Mouse (Mus musculus) heart, embryonic 12.5 days (tissue): ENCODE measurements around the gene Arsg. TPM values are rescaled to one million over a fixed set of nuclear protein-coding genes. Genes with fewer than 3 reads are reported as not detected.
A peak's percentile ranks its signal among the peaks of the same experiment; 100 is the strongest.

Source experiments
- ATAC-seq: fragments of 200-750 bp; cut with Nextera tagmentation; 2 replicates; pipeline ENCODE4 v1.8.0; 2017; ENCODE audit warnings: moderate TSS enrichment, moderate library complexity; ENCODE audit not compliant: insufficient number of reproducible peaks, low FRiP score
- H3K27ac ChIP-seq: fragments of 300-500 bp; sonication (generic); 2 replicates; pipeline ENCODE4 v1.5.1; 2016; ENCODE audit warnings: mild to moderate bottlenecking, moderate library complexity; ENCODE audit not compliant: poor library complexity, severe bottlenecking
- H3K27me3 ChIP-seq: fragments of 300-500 bp; sonication (generic); replicated peaks from 2 replicates; pipeline ENCODE4 v1.6.1; 2016; ENCODE audit warnings: mild to moderate bottlenecking, moderate library complexity
- H3K36me3 ChIP-seq: fragments of 300-500 bp; sonication (generic); 2 replicates; pipeline ENCODE4 v1.6.1; 2016; ENCODE audit warnings: mild to moderate bottlenecking, moderate library complexity
- H3K4me1 ChIP-seq: fragments of 300-500 bp; sonication (generic); replicated peaks from 2 replicates; pipeline ENCODE4 v1.6.1; 2016; ENCODE audit warnings: mild to moderate bottlenecking
- H3K4me2 ChIP-seq: fragments of 300-500 bp; sonication (generic); 2 replicates; pipeline ENCODE4 v1.6.1; 2016; ENCODE audit warnings: mild to moderate bottlenecking, moderate library complexity
- H3K4me3 ChIP-seq: fragments of 300-500 bp; sonication (generic); 2 replicates; pipeline ENCODE4 v1.5.1; 2016; ENCODE audit warnings: mild to moderate bottlenecking
- H3K9ac ChIP-seq: fragments of 300-500 bp; sonication (generic); 2 replicates; pipeline ENCODE4 v1.6.1; 2016; ENCODE audit warnings: mild to moderate bottlenecking, moderate library complexity
- H3K9me3 ChIP-seq: fragments of 300-500 bp; sonication (generic); replicated peaks from 2 replicates; pipeline ENCODE4 v1.6.1; 2016; ENCODE audit warnings: mild to moderate bottlenecking, moderate library complexity
- WGBS: fragments of 180-500 bp; shearing (Covaris S2); methylation state at CpG from one replicate; pipeline ENCODE4 v1.1.7; 2016; 5-methylcytosine and 5-hydroxymethylcytosine counted together
- polyA plus RNA-seq: library from polyadenylated mRNA; unstranded; fragments of >200 nt; fragmentation: Nextera tagmentation; extraction: Ambion mirVana; gene quantifications from 2 replicates; pipeline ENCODE4 v1.2.1, GENCODE M21; 2016

Gene Arsg
- polyA plus RNA-seq, 1 experiment from 2014 or later = 5.7 TPM

DNA sequence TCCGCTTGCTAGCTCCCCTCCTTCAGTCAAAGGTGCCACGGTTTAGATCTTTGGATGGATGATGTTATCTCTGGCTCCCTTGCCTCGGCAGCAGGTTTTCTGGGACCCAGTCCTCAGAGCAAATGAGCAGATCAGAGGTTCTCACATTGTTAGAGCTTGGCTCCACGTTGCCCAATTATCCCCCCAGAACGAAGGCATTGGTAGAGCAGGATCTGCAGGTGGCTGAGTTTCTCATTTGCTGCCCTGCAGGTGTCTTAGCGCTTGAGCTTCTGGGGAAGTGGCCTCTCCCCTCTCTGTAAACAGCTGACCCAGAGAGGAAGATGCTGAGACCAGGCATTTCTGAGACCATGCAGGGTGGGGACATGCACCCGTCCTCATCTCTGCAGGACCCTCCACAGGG is 47.8 kb downstream of the Arsg start:
- Histone ChIP-seq H3K9ac (no peak overlapping the region), H3K4me2 (no peak overlapping the region)
- 26% methylated on average over 7 of the region's 7 CpGs for WGBS

DNA sequence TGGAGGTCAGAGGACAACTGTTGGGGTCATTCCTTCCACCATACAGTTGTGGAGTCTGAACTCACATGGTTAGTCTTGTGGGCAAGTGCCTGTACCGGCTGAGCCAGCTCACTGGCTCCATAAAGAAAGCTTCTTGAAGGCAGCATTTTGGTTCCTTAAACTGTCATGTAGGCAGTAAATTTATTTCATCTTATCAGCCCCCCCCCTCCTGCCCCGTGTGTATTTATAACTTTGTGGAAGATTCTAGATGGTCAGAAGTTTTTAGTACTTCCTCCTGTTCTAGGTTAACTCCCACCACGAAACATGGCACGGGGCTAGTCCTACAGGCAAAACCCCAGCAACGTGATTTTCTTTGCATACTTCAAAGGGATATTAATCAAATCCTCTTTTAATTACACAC is 51.7 kb downstream of the Arsg start:
- no peaks in the 10 kb centered on the region for H3K9me3 ChIP-seq
- no peaks in the 10 kb centered on the region for H3K27me3 ChIP-seq
- no peak overlapping the region for H3K27ac ChIP-seq
- H3K4me3 ChIP-seq = no peak overlapping the region
- H3K4me2 ChIP-seq = no peak overlapping the region
- no peaks in the 10 kb centered on the region for H3K4me1 ChIP-seq
- no peak overlapping the region for H3K9ac ChIP-seq
- H3K36me3 ChIP-seq = no peaks in the 10 kb centered on the region
- WGBS = 80% methylated on average over 5 of the region's 5 CpGs
- ATAC-seq = no peak

More for the DNA sequence above, 47.8 kb downstream of the Arsg start:
- no peak overlapping the region for H3K27ac ChIP-seq
- 0 out of 2 replicates have a peak, but pooled peaks cover 3% of the 10 kb centered on the region for H3K27me3 ChIP-seq
- no peaks in the 10 kb centered on the region for H3K36me3 ChIP-seq
- no peaks in the 10 kb centered on the region for H3K9me3 ChIP-seq
- no peak for ATAC-seq
- no peak overlapping the region for H3K4me3 ChIP-seq
- H3K4me1 ChIP-seq = no peaks in the 10 kb centered on the region

DNA sequence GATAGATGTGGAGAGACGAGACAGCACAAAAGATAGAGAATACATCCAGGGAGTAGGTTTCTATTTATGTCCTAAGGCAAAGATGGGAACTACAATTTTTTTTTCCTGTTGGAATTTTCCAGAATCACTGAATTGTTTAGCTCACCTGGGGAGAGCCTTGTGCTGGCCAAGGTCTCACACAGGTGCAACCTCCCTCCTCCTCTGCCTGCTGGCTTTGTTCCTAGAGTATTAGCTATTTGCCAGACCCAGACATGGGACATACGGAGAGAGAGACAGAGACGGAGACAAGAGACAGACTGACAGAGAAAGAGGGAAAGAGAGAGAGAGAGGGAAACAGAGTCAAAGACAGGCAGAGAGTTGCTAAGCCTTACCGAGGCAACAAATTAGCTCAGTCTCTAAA is 52.4 kb downstream of the Arsg start:
- H3K4me2 ChIP-seq = no peak overlapping the region
- no peak overlapping the region for H3K27ac ChIP-seq
- no peaks in the 10 kb centered on the region for H3K9me3 ChIP-seq
- no peak overlapping the region for H3K9ac ChIP-seq
- no peaks in the 10 kb centered on the region for H3K27me3 ChIP-seq
- 80% methylated on average over 4 of the region's 4 CpGs for whole genome bisulfite sequencing
- H3K4me1 ChIP-seq = no peaks in the 10 kb centered on the region
- no peak overlapping the region for H3K4me3 ChIP-seq
- no peaks in the 10 kb centered on the region for H3K36me3 ChIP-seq
- ATAC-seq = no peak

DNA sequence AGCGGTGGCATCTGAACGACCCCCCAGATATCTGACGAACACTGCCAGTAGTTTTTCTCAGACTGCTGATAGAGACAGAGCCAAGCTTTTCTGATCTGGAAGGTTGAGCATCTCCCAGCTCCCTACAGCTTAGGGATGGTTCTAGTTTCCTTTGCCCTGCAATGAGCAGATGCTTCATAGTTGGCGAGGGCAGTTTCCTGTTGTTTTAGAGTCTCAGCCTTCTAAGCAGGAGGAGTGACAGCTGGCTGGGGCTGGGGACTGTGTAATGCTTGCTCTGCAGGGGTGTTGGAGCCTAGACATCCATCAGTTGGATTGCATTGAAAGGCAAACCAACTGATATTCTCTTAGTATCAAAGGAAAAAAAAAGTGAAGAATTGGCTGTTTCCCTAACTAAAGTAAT is 56.9 kb downstream of the Arsg start:
- H3K4me2 ChIP-seq = no peak overlapping the region
- H3K9me3 ChIP-seq = no peaks in the 10 kb centered on the region
- H3K9ac ChIP-seq = no peak overlapping the region
- WGBS = 67% methylated on average over 4 of the region's 4 CpGs
- ATAC-seq = no peak
- H3K36me3 ChIP-seq = no peaks in the 10 kb centered on the region
- no peaks in the 10 kb centered on the region; the same call in 1 of the 2 replicates for H3K27me3 ChIP-seq
- no peaks in the 10 kb centered on the region for H3K4me1 ChIP-seq
- no peak overlapping the region for H3K4me3 ChIP-seq
- no peak overlapping the region for H3K27ac ChIP-seq

DNA sequence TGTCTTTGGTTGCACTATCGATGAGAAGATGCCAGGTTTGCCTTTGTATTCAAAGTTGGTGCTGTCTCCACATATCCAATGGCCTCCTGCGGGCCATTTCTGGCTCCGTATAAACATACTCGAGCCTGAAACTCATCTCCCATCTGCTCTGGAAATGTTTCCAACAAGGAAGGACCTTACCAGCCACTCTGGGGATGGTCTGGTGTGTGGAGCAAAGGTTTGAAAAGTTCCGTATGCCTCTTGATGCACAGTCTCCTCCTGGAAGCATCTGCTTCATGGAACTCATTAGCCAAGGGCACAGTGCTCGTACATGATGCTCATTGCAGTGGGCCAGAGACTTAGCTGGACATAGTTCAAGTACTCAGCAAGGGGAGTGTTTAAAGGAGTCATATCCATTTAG is 62.8 kb downstream of the Arsg start:
- H3K4me1 ChIP-seq = peaks cover 7% of the 10 kb centered on the region

DNA sequence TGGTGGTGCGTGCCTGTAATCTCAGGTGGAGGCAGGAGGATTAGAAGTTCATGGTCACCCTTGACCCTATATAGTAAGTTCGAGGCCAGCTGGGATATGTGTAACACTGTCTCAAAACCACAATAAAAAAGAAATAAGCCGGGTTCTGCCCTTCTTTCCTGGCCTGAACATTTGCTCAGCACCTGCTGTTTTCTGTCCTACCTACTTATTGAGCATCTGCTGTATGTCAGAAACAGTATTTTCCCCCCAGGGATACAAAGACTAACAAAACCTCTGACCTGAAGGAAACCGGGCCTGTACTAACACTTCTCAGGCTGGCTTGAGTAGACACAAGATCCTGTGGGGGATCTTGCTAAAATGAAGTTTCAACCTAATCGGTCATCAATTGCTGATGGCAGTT is 63.8 kb downstream of the Arsg start:
- WGBS = 77% methylated on average over 5 of the region's 5 CpGs
- Histone ChIP-seq H3K4me2 (no peak overlapping the region), H3K27me3 (peaks cover 3% of the 10 kb centered on the region; the same call in 1 of the 2 replicates), H3K4me3 (no peak overlapping the region), H3K9ac (no peak overlapping the region), H3K27ac (no peak overlapping the region), H3K36me3 (no peaks in the 10 kb centered on the region), H3K9me3 (no peaks in the 10 kb centered on the region), H3K4me1 (peaks cover 7% of the 10 kb centered on the region)
- no peak for ATAC-seq

More for the DNA sequence above, 62.8 kb downstream of the Arsg start:
- Histone ChIP-seq H3K36me3 (no peaks in the 10 kb centered on the region), H3K4me3 (no peak overlapping the region), H3K27me3 (no peaks in the 10 kb centered on the region; the same call in 1 of the 2 replicates), H3K9ac (no peak overlapping the region), H3K27ac (no peak overlapping the region), H3K4me2 (no peak overlapping the region), H3K9me3 (no peaks in the 10 kb centered on the region)
- WGBS = 91% methylated on average over 6 of the region's 6 CpGs
- no peak for ATAC-seq

DNA sequence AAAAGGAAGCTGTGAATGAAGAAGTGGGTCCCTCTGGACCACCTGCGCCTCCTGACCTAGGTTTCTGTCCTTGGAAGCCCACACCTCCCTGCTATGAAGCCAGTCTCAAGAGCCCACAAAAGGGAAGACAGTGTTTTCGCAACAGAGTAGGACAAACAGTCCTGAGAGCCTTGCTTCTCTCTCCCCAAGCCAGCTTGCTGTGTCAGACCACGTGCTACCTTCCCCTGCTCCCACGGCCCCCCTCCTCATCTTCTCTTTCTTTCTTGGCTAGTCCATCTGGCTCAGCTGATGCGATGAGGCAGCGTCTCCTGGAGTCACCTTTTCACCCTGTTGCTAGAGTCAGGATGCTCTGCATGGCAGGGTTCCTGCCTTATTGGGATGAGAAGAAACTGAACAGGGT is 66.1 kb downstream of the Arsg start:
- 61% methylated on average over 6 of the region's 6 CpGs for WGBS
- ATAC-seq = no peak

DNA sequence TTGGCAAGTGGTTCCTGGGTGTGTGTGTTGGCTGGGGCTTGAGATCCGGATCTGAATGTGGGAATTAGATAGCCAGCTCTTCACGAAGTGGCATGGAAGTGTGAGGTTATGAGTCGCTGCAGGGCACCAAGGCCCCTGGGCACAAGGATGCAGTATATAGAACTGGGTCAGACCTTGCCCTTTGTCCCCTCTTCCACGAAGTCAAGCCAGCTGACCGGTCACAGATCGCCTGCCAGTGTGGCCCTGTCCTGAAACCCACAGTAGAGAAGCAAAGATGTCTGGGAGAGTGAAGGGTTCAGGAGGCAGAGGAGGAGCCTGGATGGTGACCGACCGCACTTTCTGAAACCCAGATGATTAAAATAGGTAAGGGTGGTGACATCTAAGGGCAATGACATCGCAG is 70.3 kb downstream of the Arsg start:
- H3K4me1 ChIP-seq = peaks cover 35% of the 10 kb centered on the region
- ATAC-seq = no peak
- H3K4me3 ChIP-seq = no peak overlapping the region
- 0 out of 2 replicates have a peak, but pooled peaks cover 3% of the 10 kb centered on the region for H3K27me3 ChIP-seq
- H3K9ac ChIP-seq = no peak overlapping the region
- 67% methylated on average over 9 of the region's 9 CpGs for WGBS
- H3K9me3 ChIP-seq = no peaks in the 10 kb centered on the region
- H3K27ac ChIP-seq = no peak overlapping the region
- no peaks in the 10 kb centered on the region for H3K36me3 ChIP-seq
- H3K4me2 ChIP-seq = no peak overlapping the region

More for the DNA sequence above, 66.1 kb downstream of the Arsg start:
- H3K4me2 ChIP-seq = no peak overlapping the region
- H3K27ac ChIP-seq = no peak overlapping the region
- H3K4me1 ChIP-seq = peaks cover 7% of the 10 kb centered on the region
- no peaks in the 10 kb centered on the region for H3K9me3 ChIP-seq
- no peak overlapping the region for H3K4me3 ChIP-seq
- H3K27me3 ChIP-seq = peaks cover 3% of the 10 kb centered on the region; the same call in 1 of the 2 replicates
- no peak overlapping the region for H3K9ac ChIP-seq
- no peaks in the 10 kb centered on the region for H3K36me3 ChIP-seq

DNA sequence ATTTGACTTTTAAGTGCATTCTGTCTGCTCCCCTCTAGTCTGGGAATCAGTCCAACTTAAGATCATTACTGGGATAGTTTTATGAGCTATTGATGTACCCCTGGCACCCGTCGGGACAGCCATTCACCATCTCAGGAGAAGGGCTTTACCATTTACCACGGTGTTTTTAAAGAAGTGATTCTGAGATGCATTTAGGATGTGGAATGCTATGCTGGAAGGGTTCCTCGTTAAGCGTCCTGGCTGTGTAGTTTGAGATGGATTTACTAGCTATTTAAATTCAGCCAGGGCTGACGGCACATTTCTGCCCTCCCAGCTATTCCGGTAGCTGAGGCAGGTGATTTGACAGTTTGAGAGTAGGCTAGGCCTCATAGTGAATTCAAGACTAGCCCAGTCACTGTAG is 71.3 kb downstream of the Arsg start:
- Histone ChIP-seq H3K4me1 (peaks cover 32% of the 10 kb centered on the region), H3K4me3 (no peak overlapping the region), H3K9me3 (no peaks in the 10 kb centered on the region), H3K4me2 (no peak overlapping the region), H3K9ac (no peak overlapping the region), H3K27me3 (0 out of 2 replicates have a peak, but pooled peaks cover 3% of the 10 kb centered on the region), H3K36me3 (no peaks in the 10 kb centered on the region), H3K27ac (no peak overlapping the region)
- ATAC-seq = no peak
- 84% methylated on average over 7 of the region's 7 CpGs for WGBS

DNA sequence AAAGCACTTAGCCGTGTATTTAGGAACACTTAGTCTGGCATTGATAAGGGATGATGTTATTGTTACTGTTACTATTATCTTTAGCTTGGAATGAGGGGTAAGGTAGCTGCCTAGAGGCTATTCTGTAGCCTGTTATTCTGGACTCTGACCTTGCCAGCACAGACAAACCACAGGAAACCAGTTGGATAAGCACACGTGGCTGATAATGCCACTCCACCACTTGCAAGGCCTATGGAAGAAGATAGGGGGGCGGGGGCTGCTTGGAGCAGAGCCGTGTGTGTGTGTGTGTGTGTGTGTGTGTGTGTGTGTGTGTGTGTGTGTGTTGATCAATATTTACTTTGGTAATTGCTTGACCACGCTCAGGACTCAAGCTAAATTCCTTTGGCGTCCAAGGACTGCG is 72.1 kb downstream of the Arsg start:
- WGBS = 10% methylated on average over 7 of the region's 7 CpGs
- 0 out of 2 replicates have a peak, but pooled peaks have one; percentile 65 for ATAC-seq
- Histone ChIP-seq H3K9me3 (no peaks in the 10 kb centered on the region), H3K4me1 (peaks cover 34% of the 10 kb centered on the region), H3K27me3 (0 out of 2 replicates have a peak, but pooled peaks cover 3% of the 10 kb centered on the region), H3K4me3 (no peak overlapping the region), H3K27ac (peak overlapping the region; percentile 12; the same call in 1 of the 2 replicates), H3K4me2 (peak overlapping the region; percentile 33), H3K36me3 (no peaks in the 10 kb centered on the region), H3K9ac (no peak overlapping the region)

DNA sequence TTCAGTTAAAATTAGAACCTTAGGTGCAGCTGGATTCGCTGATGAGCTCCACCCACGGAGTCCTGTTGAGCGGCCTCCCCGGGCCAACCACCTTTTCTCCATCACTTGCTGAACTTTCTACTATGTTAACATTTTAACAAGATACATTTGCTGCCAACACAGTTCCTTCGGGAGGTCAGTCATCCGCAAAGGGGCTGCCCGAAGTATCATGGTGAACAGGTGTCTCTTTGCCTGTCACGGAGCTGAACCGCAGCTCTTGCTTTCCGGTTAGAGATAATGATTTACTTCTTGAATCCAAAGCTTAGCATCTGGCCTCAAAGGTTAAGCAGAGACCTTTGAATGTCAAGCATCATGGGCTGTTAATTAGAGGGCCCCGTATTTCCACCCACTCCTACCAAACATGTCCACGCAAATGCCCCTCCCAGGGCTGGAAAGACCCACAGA is 72.5 kb downstream of the Arsg start:
- Histone ChIP-seq H3K9me3 (no peaks in the 10 kb centered on the region), H3K27ac (no peak overlapping the region), H3K9ac (no peak overlapping the region), H3K27me3 (0 out of 2 replicates have a peak, but pooled peaks cover 3% of the 10 kb centered on the region), H3K4me1 (peaks cover 34% of the 10 kb centered on the region), H3K4me2 (peak overlapping the region; percentile 33), H3K36me3 (no peaks in the 10 kb centered on the region), H3K4me3 (no peak overlapping the region)
- 51% methylated on average over 12 of the region's 12 CpGs for WGBS
- no peak for ATAC-seq
